Mouse (Mus musculus) heart, postnatal 0 days (tissue): ENCODE results near the gene Trit1.

ENCODE experiments used
- CTCF ChIP-seq: IDR thresholded peaks from 2 replicates; pipeline ENCODE4 v1.5.1; 2016; ENCODE audit warnings: antibody characterized with exemption, control low read depth, low read depth
- EP300 ChIP-seq: IDR thresholded peaks from 2 replicates; pipeline ENCODE4 v1.6.1; 2016; ENCODE audit warnings: antibody characterized with exemption, low read depth

DNA sequence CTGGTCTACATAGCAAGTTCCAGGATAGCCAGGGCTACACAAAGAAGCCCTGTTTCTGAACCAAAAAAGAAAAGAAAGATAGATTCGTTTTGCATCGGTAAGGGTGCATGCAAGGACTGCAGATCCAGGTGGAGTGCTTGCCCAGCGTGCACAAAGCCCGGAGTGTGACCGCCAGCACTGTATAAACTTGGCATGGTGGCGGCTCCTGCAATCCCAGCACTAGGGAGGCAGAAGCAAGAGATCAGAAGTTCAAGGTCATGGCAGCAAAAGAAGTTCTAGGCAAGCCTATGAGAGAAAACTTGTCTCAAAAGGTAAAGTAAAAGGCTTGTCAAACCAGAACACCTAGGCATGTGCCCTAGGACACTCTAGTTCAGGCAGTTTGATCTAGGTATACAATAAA, 24.7 kb downstream of the Trit1 start:
- TF ChIP-seq EP300, result no peak
- TF ChIP-seq CTCF, result no peak
